Mouse (Mus musculus) lung, adult 2 months (tissue): ENCODE measurements at regions not wholly inside any gene's neighbourhood (a gene's known extent, or its start where the extent isn't known, plus 50 kb on each side); places are given as distances from the start of the nearest gene placed in this dataset.

Source experiments
- CTCF ChIP-seq: fragments of 200-500 bp; IDR thresholded peaks from 2 replicates; pipeline ENCODE4 v1.5.1; 2011; ENCODE audit warnings: mild to moderate bottlenecking, low read length, control low read depth; ENCODE audit not compliant: insufficient read depth
- POLR2A ChIP-seq: fragments of 200-500 bp; IDR thresholded peaks from 2 replicates; pipeline ENCODE4 v1.6.1; 2011; ENCODE audit warnings: low read depth, mild to moderate bottlenecking, control low read depth, low read length, borderline replicate concordance; ENCODE audit errors: extremely low read depth

DNA sequence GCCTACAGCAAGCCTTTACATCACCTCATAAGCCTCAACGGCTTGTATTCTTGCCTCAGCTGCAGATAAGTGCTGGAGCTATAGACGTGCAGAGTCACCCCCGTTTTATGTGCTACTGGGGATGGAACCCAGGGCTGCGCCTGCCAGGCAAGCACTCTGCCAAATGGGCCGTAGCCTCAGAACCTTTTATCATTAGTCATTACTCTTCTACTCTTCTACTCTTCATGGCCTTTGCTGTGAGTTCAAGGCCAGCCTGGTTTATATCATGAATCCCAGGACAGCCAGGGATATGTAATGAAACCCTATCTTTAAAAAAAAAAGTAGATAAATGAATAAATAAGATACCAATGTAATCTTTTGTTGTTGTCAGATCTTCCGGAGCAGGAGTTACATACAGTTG lies 216.6 kb upstream of the Auts2 start:
- no peak for TF ChIP-seq POLR2A
- no peak for TF ChIP-seq CTCF
